Mouse (Mus musculus) B cell, adult 2 months (primary cell): ENCODE data around the gene Slc33a1.

ENCODE experiments used
- DNase-seq, 2 experiments: peaks; one replicate each; pipeline ENCODE4 v3.0.0; 2022

The Slc33a1 gene

DNA sequence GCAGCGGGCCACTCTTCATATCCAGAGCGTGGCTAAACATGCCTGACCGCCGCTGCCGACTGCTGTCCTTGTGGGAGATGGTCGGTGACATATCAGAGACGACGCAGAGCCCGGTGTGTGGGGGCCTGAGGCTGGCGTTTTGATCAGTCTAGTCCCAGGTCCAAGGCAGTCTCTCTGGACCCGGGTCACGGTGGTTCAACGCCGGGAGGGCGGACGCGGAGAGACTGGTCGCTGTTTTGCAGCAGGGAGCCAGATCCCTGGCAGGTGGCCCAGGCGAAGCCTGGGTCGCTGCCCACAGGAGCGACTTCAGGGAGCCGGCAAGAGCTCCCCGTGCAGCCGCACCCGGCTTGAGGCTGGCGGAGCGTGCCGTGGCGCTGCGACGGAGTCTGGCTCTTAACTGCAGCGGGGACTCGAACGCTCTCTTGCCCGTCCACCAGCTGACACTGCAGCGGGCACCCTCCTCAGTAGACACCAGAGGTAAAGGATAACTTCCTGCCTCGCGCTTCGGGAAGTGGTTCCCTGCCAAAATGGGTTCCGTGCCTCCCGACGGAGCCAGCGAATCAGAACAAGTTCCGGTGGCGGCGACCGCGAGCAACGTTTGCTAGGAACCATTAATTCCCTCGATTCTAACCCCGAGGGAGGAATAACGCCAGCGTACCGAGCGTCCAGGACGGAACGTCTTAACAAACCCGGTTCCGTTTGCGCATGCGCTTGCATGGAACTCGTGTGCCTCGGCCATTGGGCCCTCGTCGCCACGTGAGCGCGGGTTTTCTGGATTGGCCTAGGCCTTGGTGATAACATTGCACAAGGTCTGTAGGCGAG, at the start of gene Slc33a1:
Slc33a1 (minus strand) TSS at position 669 of the 822 bp plus-strand sequence.
- DNase-seq = peak; percentile 97 to 98

DNA sequence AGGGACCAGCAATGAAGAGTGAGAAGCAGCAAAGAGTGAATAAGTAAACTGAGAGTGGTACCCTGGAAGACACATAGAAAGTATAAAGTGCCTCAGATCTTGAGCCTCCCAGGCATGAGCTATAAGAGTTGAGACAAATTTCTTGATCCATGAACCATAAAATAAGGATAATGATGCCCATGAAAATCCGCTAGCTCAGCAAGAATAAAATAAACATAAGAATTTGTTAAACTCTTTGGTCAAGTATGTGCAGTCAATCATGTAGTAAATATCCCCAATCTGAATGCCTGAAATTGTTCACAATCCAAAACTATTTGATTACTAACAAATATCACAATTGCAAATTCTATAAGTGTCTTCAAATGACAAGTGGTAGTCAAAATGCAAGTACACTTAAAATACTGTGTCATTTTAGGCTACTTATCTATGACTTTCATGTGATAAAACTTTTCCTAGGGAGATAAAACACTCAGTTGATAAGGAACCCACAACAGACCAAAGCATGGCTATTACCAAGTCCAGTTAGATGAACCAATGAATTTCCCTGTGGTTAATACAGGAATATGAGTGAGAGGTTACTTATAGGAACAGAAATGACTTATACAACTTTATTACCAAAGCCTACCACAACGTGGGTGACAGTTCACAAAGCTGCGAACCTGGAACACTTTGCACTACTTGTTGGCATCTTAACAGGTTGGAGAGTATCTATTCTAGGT, 24.3 kb upstream of the Slc33a1 start:
- no peak for DNase-seq

DNA sequence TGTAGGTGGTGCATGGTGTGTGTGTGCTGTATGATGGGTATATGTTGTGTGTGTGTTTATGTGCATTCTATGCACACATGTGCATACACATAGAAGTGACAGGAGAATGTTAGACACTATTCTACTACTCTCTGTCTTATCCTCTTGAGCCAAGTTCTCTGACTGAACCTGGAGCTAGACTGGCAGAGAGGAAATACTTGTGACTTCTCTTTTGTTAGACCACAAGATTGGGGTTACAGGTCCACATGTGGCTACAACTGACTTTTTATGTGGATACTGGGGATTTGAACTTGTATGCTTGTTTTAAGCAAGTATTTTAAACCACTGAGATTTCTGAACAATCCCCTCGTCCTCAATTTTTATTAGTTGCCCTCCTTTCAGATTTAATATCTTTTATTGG, 22.1 kb upstream of the Slc33a1 start:
- DNase-seq = no peak

DNA sequence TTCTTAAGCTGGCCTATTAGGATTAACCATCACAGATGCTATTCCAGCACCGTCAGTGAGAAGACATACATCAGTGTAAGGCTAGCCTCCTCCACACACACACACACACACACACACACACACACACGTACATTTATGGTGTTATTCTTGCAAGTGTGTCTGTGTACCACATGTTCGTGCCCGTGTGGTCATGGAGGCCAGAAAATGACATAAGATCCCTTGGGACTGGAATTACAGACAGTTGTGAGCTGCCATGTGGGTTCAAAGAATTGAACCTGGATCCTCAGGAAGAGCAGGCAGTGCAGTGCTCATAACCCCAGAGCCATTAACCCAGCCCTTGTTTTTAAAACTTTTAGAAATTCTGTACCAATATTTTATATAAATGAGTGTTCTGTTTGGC, 13.3 kb upstream of the Slc33a1 start:
- no peak for DNase-seq

DNA sequence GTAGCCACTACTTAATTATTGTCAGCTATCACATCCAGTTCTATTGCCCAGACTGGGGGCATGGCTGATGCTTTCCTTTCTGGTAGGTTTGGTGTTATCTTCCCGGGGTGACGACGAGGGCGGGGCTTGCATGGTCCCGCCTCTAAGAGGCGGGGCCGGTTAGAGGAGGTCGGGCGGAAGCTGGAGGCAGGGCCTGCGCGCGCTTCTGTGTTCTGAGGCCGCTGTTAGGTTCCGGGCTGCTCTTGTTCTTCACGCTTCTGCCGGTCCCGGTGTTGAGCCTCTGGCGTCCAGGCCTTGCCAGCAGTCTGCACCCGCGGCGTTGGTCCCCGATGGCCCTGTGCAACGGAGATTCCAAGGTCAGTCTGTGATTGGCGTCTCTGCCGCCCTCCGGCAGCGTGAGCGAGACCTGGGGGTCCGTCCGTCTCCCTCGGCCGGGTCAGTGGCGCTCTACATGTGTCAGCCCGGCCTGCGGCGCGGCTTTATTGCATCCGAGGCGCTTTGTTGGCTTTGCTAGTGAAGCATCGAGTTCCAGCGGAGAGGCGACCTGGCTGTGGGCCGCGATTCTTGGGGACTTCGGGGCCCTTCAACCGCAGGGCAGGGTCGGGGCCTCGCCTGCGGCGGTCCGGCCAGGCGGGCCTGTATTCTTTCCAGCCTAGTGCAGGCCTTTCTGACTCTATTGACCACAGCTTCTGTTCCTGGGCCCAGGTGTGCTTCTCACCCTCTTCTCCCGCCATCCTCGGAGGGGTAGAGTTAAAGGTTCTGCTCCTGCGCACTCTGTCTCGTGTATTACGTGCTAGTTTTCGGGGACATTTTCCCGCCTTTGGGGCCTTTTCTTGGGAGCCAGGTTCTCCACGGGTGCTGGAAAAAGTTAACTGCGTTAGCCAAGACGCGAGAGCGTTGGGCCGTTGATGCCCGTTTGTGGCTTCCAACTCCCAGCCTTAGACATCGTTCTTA, 11.7 kb upstream of the Slc33a1 start, which contains the start of gene Gmps:
Gmps (plus strand) TSS at position 152 of the 954 bp plus-strand sequence.
- peak; percentile 97 for DNase-seq

DNA sequence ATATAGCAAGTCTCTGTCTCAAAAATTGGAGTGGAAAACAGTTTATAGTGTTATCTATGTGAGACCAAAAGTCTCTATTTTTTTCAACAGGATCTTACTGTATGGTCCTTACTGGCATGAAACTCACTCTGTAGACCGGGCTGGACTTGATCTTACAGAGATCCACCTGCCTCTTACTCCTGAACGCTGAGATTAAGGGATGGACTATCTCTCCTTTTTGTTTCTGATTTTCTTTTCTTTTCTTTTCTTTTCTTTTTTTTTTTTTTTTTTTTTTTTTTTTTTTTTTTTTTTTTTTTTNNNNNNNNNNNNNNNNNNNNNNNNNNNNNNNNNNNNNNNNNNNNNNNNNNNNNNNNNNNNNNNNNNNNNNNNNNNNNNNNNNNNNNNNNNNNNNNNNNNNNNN, 1.4 kb upstream of the Slc33a1 start:
- DNase-seq = no peak

DNA sequence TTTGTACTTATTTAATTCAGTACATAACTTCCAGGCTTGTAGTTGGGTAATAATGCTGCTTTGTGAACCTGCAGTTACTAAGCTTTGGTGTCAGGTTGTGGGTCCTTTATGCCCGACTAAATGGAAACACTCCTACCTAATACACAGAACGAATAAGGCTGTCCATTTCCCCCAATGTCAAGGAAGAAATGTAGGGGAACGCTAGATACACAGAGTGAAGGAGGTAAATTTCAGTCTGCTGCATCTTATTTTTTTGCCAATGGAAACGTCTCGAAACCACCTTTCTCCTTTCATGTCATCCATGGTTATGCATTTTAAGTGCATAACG, 318 bp upstream of the Slc33a1 start:
- no peak for DNase-seq

DNA sequence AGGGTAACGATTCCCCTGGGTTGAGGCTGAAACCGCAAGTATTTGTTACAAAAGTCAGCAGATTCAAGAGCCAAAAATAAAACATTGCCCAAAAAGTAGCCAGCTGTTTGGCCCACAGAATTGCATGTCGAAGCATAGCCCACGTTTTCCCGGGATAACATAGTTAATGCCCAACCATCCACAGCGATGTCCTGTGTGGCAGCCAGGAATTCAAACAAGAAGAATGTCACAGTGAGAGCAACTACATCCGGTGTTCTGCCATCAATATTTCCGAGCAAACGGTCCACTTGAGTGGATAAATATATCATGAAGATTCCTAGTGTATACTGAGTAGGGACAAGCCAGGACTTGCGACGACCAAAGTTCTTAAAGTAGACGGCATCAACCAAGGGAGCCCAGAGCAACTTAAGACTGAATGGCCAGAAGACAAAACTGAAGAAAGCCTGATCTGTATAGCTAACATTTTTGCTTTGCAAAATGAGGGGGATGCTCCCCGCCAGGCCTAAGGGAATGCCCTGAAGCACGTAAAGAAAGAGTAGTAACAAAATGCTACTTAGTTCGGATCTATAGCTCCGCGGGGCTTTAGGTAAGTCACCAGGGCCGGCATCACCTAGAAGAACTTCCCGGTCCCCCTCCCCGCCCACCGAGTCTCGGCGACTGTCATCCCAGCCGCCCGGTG, 1.0 kb downstream of the Slc33a1 start:
- peak; percentile 20 to 23 for DNase-seq

DNA sequence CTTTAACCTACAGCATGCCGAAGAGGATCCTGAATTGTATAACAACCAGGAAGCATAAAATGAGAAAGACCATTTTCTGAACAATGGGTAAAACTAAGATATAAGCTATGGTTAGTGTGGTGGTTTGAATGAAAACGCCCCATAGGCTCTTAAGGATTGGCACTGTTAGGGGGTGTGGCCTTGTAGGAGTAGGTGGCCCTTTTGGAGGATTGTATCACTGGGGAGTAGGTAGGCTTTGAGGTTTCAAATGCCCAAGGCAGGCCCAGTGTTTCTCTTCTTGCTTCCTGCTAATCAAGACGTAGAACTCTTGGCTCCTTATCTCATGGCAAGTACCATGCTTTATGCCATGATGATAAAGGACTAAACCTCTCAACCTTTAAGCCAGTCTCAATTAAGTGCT, 14.7 kb downstream of the Slc33a1 start:
- DNase-seq = no peak

DNA sequence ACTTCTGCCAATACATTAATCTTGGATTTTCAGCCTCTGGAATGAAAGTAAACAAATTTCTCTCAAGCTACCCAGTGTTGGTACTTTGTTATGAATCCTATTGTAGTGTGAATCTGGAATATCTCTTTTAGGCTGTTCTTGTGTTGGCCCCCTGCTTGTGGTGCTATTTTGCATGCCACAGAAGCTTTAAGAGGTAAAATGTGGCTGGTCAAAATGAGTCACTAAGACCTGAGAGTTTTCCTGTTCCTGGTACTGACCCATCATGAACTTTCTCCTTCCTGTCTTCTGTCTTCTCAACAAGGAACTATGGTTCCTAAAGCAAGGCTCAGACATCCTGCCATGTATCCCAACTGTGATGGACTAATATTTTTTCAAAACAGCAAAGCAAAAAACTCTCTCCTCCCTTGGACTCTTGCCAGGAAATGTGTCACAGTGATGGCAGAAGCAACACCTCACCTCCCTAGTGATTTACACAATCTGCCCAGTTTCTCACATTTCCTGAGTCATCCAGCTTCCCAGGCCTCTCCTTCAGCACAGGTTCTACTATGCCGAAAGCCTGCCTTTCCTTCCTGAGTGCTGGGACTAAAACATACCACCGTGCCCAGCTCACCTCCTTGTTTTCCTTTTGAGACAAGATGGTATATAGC, 23.2 kb downstream of the Slc33a1 start:
- no peak for DNase-seq

DNA sequence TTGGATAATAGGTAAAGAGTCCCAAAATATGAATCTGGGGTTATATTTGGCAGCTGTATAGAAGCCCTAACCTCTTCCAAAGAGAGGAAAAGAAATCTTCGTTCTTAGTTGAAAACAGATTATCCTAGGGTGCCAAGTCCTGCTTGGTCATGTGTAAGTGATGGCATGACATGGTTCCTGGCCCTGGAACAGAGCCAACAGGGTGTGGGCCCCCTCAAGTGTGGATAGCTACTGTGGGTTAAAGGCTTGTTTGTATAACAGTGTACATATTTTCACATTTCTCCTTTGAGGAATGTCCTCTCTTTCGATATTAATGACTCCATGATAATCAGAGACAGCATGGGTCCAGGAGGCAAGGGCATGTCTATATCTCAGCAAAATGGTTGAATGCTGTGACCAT, 25.6 kb downstream of the Slc33a1 start:
- DNase-seq = no peak

DNA sequence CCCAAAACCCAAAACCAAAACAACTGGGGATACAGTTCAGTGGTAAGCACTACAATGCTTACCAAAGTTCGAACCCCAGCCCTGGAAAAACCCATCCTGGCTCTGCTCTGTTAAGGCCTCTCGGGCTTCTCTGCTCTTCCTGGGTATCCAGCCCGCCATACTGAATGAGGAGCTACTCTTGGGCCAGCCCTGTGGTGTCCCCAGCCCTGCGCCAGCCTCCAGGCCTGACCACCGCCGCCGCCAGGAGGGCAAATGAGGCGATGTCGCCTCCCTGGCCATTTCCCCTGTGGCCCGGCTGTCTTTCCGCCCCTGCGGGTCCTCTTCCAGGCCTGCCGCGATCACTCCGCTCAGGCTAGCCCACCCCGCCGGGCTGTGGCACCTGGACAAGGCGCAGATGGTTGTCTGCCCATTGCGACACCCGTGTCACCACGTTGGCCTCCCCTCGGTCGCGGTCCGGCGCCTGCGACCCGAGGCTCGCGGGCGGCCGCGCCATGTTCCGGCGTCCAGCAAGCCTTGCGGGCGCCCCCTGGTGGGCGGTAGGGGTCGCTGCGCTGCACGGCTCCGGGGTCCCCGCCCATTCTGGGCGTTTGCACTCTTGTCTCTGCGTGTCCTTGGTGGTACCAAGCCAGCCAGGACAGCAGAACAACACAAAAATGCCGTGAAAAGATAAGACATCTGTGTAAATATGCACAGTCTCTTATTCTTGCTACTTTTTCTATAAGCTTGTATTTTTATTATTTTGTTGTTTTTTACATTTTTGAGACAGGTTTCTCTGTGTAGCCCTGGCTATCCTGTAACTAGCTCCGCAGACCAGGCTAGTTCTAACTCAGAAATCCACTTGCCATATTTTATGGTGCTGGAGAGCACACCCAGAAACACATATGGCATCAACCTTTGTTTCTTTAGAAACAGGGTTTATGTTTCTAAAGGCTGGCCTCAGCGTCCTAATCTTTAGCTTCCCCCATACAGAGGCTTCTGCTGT, 35.4 kb downstream of the Slc33a1 start, which contains the start of gene E130311K13Rik:
E130311K13Rik (minus strand) TSS at position 595 of the 982 bp plus-strand sequence.
- peak; percentile 93 for DNase-seq

DNA sequence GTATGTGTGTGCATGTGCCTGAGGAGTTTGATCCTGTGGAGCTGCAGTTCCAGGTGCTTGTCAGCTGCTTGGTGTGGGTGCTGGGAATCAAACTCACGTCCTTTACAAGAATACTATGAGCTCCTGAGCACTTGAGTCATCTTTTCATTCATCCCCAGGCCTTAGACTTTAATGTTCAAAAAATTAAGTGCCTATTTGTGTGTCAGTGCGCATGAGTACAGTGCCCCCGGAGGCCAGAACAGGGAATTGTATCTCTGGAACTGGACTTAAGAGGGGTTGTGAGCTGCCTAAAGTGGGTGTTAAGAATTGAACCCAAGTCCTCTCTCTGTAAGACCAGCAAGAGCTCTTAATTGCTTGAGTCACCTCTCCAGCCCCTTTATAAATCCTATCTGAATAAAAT, 44.9 kb downstream of the Slc33a1 start:
- DNase-seq = peak; percentile 56

DNA sequence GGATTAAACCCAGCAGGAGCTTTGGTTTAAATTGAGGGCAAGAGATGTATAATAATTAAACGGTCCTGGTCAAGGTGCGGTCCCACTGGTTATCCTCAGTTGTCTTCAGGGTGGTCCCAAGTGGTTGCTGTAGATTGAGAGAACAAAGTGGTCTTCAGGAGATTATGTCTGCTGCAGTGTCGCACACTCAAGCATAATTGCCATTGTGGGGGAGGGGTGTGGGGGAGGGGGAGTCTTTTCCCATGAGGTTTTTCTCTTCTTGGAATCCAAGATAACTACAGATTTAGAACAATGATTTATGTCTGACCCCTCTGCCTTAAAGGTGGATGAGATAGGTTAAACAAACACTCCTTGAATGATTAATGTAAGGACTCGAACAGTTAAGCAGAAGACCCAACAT, 54.3 kb downstream of the Slc33a1 start:
- DNase-seq = no peak

DNA sequence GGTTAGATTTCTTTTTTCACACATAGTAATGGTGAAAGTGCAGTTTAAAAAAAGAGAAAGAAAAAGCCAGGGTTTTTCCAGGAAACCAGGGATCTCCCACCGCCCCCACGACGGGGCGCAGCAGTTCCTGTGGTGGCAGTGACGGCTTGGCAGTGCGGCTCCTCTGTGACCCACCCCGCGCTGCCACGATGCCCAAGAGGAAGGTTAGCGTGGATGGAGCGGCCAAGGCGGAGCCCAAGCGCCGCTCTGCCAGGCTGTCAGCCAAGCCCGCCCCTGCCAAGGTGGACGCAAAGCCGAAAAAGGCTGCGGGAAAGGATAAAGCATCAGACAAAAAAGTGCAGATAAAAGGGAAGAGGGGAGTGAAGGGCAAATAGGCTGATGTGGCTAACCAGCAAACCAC, 59.3 kb downstream of the Slc33a1 start:
- no peak for DNase-seq

DNA sequence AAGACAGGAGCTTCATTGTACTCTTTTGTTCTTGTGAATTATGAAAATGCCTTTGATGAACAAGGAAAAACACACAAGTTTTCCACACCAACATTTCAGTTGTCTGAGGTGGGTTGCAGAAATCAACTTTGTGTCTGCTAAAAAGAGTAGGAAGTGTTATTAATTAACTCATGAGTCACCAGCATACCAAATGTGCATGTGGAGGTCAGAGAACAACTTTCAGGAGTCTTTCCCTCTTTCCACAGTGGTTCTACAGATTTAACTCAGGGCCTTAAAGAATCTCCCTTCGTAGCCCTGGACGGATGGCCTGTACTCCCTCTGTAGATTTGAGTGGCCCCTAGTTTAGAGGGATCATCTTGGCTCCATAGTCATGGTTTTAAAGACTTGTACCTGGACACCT, 60.4 kb downstream of the Slc33a1 start:
- DNase-seq = no peak

DNA sequence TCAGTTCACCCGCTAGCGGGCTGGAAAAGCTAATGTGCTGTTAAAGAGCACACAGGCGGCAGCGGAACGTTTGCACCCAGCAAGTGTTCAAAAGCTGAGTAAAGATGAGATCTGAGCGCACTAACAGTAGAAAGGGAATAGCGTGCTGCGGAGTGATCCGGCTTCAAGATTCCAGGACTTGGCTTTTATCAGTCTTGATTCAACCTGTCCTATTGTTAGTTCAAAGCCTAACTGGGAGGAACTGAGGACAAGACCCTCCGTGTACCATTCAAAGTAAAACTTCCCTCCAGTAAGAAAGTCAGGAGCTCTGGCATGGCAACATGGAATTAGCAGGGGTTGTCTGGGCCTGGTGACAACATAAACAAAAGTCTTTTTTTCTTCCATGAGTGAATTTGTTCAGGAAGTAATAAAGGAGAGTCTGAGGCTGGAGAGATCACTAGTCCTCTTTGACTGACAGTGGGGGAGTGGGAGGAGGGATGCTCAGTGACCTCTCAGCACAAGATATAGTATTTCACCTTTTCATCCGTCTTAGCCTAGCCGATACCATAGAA, 64.5 kb downstream of the Slc33a1 start:
- DNase-seq = no peak

DNA sequence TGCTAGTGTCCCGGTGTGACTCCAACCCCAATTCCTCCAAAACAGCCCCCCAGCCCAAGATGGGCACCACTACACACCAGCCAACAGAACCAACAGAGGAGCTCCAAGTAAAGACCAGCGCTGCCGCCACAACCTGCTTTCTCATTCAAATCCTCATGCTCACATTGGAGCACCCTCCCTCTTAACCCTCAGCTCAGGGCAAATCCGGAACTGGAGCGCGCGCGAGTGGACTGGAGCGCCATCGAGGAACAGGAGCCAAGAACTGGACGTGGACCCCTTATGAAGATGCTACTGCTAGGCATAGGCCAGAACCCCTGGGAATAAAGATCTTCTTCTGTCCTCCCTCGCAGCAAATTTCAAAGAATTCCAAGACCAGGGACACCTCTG, 65.3 kb downstream of the Slc33a1 start, which contains the start of gene Plch1:
Plch1 (minus strand) TSS at position 164 of the 387 bp plus-strand sequence.
- DNase-seq = peak; percentile 5 to 23

DNA sequence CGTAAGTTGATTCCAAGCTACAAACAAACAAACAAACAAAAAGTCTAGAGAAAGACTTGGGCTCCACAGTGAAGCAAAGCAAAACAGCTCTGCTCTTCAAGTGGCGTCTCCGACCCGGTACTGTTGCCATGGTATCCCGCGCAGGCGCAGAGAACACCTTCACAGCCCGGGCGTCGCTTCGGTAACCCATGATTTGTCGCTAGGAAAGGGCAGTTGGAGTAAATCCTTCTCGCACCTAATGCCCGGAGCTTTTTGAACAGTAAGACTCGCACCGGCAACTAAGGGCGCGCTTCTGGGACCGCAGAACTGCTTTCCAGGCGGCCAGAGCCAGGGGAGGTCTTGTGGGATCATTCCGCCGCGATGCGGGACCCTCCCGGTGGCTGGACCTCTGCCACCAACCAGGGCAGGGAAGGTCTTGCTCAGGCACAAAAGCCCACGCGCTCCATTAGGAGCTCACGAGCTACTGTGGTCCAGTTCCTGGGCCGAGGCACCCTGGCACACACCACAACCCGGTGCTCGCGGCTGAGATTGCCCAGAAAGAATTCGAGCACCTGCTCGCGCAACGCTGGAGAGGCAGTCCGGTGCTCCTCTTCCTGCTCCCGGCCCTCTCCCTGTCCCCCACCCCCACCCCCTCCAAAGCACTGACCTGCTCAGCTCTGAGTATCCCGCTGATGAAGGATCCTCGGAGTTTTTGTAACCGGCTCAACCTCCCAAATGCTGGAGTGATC, 65.8 kb downstream of the Slc33a1 start:
- peak; percentile 49 to 50 for DNase-seq

DNA sequence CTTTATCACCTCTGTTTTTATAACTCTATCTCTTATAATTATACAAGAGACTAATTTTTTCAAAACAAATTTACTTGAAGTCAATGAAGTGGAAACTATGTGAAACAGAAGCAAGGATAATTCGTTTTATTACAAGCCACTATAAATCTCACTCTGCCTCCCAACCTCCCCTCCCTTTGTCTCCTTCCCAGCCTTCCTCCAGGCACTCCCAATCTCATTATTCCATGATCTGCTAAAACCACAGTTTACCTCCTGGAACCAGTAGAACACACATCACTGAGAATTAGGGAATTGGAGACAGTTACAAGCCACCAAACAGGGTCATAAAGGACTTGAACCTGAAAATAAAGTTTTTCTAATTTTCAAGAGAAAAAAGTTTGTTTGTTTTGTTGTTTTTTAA, 67.4 kb downstream of the Slc33a1 start:
- DNase-seq = no peak
